Mouse (Mus musculus) G1E (cell line): Measurements from ENCODE around the gene Incenp. TPM values are rescaled to one million over a fixed set of nuclear protein-coding genes. Genes with fewer than 3 reads are reported as not detected.

ENCODE experiments used
- ATAC-seq: 2 replicates; pipeline ENCODE4 v1.8.0; 2016; ENCODE audit warnings: mild to moderate bottlenecking; ENCODE audit not compliant: insufficient number of reproducible peaks, poor library complexity, low FRiP score, severe bottlenecking; ENCODE audit errors: extremely low read depth
- DNase-seq: peaks from one replicate; pipeline ENCODE4 v3.0.0; 2012; ENCODE audit warnings: low spot score
- H3K27me3 ChIP-seq: 2 replicates; pipeline ENCODE4 v1.6.1; 2012; ENCODE audit warnings: mild to moderate bottlenecking, low read length, inconsistent platforms; ENCODE audit not compliant: insufficient read depth
- H3K36me3 ChIP-seq: replicated peaks from 2 replicates; pipeline ENCODE3; 2012; ENCODE audit warnings: mild to moderate bottlenecking, inconsistent platforms
- H3K4me1 ChIP-seq: 2 replicates; pipeline ENCODE4 v1.6.1; 2012; ENCODE audit warnings: low read depth, low read length, inconsistent platforms, mixed read lengths; ENCODE audit not compliant: insufficient read depth
- H3K4me3 ChIP-seq: 2 replicates; pipeline ENCODE4 v1.5.1; 2012; ENCODE audit warnings: low read depth, mild to moderate bottlenecking, inconsistent platforms, low read length, moderate library complexity, mixed read lengths
- H3K9me3 ChIP-seq: replicated peaks from 2 replicates; pipeline ENCODE4 v1.6.1; 2012; ENCODE audit warnings: inconsistent platforms
- CTCF ChIP-seq: IDR thresholded peaks from 2 replicates; pipeline ENCODE4 v1.5.1; 2012; ENCODE audit warnings: low read depth, low read length, inconsistent platforms, mixed read lengths
- GATA1 ChIP-seq: IDR thresholded peaks from 2 replicates; pipeline ENCODE4 v1.6.1; 2012; ENCODE audit warnings: borderline replicate concordance, low read length, inconsistent platforms, mixed read lengths
- GATA2 ChIP-seq: IDR thresholded peaks from 2 replicates; pipeline ENCODE4 v1.6.1; 2012; ENCODE audit warnings: low read depth, low read length, inconsistent platforms, borderline replicate concordance
- POLR2AphosphoS5 ChIP-seq: IDR thresholded peaks from 2 replicates; pipeline ENCODE4 v1.6.1; 2012; ENCODE audit warnings: low read depth, low read length, inconsistent platforms; ENCODE audit not compliant: insufficient replicate concordance
- TAL1 ChIP-seq: conservative IDR thresholded peaks from 2 replicates; pipeline ENCODE4 v1.6.1; 2012; ENCODE audit warnings: low read depth, low read length, inconsistent platforms, mixed read lengths
- polyA plus RNA-seq: library from polyadenylated mRNA; stranded (reverse); fragments of >175 nt; gene quantifications from 2 replicates; pipeline ENCODE4 v1.2.3, GENCODE M21; 2012
- total RNA-seq, 2 experiments: library from RNA; stranded (forward) in 1 of 2; stranded (reverse) in 1 of 2; fragments of 200-1000 nt in 1 of 2; fragments of >200 nt in 1 of 2; fragmentation: Nextera tagmentation in 1 of 2; gene quantifications; 2 replicates each; pipeline ENCODE4 v1.2.3; 2014 to 2017

Gene Incenp
- total RNA-seq (2014; fragmentation: Nextera tagmentation) = 125 and 160 TPM in 2 replicates
- total RNA-seq (2017) = 73.2 and 83.8 TPM in 2 replicates
- 187 and 221 TPM in 2 replicates for polyA plus RNA-seq

DNA sequence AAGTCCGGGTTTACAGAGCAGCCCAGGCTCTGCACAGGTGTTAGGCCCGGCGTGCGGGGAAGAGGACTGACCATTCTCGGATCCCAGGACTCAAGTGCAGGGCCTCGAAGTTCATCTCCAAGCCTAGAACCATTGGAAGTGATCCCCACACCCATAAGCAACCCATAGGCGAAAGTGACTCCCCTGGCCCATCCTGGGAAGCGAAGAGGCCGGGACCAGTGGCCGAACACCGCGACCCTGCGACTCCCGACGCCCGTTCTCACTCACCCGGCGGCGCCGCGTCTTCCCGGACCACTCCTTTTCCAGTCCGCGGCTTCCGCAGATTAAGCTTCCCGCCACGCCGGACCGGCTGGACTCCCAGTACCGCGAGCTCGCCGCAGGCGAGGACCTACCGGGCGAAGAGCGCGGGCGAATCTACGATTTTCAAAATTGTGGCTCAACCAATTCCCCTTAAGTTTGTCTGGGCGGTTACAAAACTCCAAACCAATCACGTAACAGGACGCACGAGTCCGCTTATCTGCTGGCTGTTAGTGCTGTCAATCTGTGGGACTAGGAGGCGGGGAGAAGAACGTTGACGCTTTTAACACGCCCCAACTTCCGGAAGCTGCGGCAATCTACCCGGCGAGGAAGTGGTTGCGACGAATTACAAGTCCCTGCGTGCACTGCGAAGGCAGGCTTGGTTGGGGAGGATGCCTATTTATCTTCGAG is at the start of gene Incenp:
TSS of gene Incenp (minus strand) at position 480 of the 708 bp plus-strand sequence.
- peaks cover 51% of the 10 kb centered on the region for H3K4me1 ChIP-seq
- DNase-seq = peak; percentile 80
- TF ChIP-seq TAL1 = no peak
- TF ChIP-seq CTCF = no peak
- TF ChIP-seq GATA2 = no peak
- 0 out of 2 replicates have a peak, but pooled peaks have one; percentile 69 for TF ChIP-seq POLR2AphosphoS5

DNA sequence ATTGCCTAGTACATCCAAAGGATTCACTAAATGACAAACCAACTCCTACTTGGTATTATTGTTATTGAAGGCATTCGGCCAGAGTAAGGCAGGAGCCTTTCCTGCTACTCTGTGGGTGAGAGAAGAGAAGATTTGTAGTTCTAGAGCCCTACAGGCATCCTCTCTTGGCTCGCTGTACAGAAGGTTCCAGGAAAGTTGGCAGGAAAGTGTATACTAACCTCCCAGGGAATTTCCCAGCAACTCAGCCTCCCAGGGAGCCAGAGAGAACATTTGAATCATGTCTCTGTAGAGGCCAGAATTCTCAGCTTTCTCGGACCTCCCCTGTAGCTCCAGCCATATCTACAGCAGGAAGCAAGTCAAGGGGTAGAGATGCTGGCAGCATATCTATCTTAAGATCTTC is 47.6 kb upstream of the Incenp start:
- TF ChIP-seq GATA2 (no peak), TAL1 (no peak), POLR2AphosphoS5 (no peak), CTCF (no peak), GATA1 (no peak)
- H3K27me3 ChIP-seq = no peaks in the 10 kb centered on the region
- peaks cover 36% of the 10 kb centered on the region for H3K4me1 ChIP-seq
- no peaks in the 10 kb centered on the region for H3K36me3 ChIP-seq
- peaks cover 6% of the 10 kb centered on the region; the same call in 1 of the 2 replicates for H3K9me3 ChIP-seq
- no peak for DNase-seq
- ATAC-seq = no peak
- no peak overlapping the region for H3K4me3 ChIP-seq

More for the DNA sequence above, at the start of gene Incenp:
- no peaks in the 10 kb centered on the region for H3K27me3 ChIP-seq
- no peaks in the 10 kb centered on the region for H3K9me3 ChIP-seq
- ATAC-seq = peak; percentile 90
- H3K4me3 ChIP-seq = peak within 1 kb of the TSS; percentile 93
- H3K36me3 ChIP-seq = peaks cover 38% of the 10 kb centered on the region

DNA sequence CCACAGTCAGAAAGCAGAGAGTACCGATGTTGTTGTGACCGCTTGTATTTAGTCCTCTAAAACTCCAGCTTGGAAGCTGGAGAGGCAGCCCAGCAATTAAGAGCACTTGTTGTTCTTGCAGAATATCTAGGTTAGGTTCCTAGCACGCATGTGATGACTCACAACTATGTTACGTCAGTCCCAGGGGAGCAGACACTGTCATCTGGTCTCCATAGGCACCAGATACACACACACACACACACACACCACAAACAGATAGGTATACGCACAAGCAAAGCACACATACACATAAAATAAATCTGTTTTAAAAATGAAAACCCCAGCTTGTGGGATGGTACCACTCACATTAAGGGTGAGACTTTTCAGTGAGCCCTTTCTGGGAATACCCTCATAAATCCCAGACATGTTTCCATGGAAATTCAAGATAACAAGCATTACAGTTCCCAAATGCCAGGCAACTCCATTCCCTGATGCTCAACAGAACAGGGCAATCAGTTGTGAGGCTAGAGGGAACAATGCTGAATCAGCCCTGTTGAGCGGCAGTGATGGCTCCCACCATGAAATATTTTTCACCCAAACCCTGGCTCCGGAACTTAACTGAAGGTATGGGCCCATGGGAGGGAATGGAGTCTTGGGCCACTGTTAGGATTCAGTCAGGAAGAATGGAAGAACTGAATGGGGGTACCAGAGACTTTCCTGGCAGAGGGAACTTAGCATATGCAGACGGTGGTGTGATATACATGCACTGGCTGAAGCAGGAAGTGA is 46.6 kb upstream of the Incenp start:
- Histone ChIP-seq H3K36me3 (no peaks in the 10 kb centered on the region), H3K4me1 (peaks cover 46% of the 10 kb centered on the region), H3K27me3 (no peaks in the 10 kb centered on the region), H3K9me3 (0 out of 2 replicates have a peak, but pooled peaks cover 3% of the 10 kb centered on the region), H3K4me3 (no peak overlapping the region)
- DNase-seq (no peak), ATAC-seq (no peak)
- TF ChIP-seq GATA1 = no peak
- no peak for TF ChIP-seq GATA2
- no peak for TF ChIP-seq POLR2AphosphoS5
- no peak for TF ChIP-seq TAL1
- no peak for TF ChIP-seq CTCF

DNA sequence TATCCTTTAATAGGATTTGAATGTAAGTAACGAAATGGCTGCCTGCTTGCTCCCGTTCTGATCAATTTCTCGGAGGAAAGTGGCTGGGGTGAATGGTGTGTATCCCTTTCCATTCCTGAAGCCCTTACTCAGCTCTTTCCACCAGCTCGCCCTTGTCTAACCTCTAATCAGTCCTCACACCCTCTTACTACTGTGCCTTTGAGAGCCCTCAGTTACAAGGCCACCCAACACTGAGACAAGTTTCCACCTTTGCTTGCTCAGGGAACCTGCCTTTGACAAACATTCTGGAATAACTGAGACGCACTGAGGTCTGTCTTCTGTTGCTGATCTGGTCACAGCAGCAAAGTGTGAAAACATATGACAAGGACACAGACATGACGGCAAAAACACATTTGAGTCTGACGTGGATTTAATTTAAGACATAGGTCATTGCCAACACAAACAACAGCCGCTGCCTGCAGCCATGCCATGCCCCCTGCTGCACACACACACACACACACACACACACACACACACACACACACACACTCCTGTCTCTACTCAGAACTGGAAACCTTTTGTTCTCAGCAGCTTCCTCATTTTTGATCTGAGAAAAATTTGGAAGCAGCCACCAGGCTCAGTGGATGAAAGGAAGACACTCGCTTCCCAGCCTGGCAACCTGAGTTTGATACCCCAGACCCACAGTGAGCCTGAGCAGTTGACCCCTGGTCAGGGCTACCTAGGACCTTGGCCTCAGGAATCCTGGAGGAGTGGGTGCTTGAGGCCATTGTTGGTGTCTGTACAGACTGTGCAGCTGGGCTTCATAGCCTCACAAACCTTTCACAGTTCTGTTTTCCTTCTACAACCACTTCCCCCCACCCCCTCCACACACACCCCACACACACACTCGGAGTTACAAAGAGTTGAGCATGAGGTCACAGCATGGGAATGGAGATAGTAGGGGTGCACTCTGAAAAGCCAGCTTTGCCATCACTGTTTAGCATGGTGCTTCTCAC is 43.5 kb upstream of the Incenp start:
- Histone ChIP-seq H3K4me1 (peaks cover 77% of the 10 kb centered on the region), H3K4me3 (peak overlapping the region; percentile 54; the same call in 1 of the 2 replicates), H3K9me3 (no peaks in the 10 kb centered on the region), H3K27me3 (no peaks in the 10 kb centered on the region), H3K36me3 (no peaks in the 10 kb centered on the region)
- no peak for ATAC-seq
- TF ChIP-seq TAL1 (no peak), CTCF (no peak), POLR2AphosphoS5 (no peak), GATA1 (no peak), GATA2 (no peak)
- no peak for DNase-seq

DNA sequence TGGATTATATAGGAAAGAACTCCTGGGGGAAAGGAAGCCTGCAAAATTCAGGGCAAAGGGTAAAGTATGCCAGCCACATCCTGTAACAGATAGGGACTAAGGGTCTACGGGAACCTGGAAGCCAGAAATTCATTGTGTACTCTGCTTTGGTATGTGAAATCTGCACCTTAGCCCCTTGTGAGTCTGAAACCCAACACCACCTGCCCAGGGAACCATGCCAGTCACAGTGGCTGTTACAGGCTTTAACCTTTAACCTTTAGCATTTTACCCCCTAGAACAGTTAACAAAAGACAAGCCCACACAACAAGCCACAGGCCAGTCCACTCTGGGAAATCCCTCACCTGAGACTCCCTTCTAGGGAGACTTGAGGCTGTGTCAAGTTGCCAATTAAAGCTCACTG is 42.5 kb upstream of the Incenp start:
- no peak for TF ChIP-seq TAL1
- TF ChIP-seq POLR2AphosphoS5 = no peak
- TF ChIP-seq GATA1 = no peak
- no peak for TF ChIP-seq CTCF
- TF ChIP-seq GATA2 = no peak
- ATAC-seq (no peak), DNase-seq (no peak)
- Histone ChIP-seq H3K27me3 (no peaks in the 10 kb centered on the region), H3K4me1 (peaks cover 88% of the 10 kb centered on the region), H3K4me3 (no peak overlapping the region), H3K36me3 (no peaks in the 10 kb centered on the region), H3K9me3 (no peaks in the 10 kb centered on the region)
